Mouse (Mus musculus) left cerebral cortex, adult 11 months (tissue): ENCODE results near the gene Tppp2.

Experiments
- DNase-seq: peaks from one replicate; pipeline ENCODE4 v3.0.0; 2022; ENCODE audit warnings: low spot score

Gene Tppp2

GRCm38 (mm10) chr14:51943336-51943735, 25.1 kb downstream of the Tppp2 start:
- no peak for DNase-seq

- no peak for DNase-seq
Measured at GRCm38 (mm10) chr14:51960316-51960715, 42.1 kb downstream of the Tppp2 start.

DNA sequence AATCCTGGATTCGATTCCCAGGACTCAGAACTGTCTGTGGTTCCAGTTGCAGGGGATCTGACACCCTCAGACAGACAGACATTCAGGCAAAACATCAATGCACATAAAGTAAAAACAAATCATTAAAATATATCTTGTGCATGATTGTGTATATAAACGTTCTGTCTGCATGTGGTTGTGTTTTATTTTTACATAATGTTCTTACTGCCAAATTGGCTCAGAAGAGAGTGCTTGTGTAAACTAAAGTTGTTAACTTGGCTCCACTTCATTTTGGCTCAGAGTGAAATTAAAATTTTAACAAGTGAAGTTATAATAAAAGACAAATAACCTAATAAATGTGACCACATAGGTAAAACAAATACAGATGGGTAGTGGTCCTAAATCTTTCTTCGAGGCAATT, 49.2 kb downstream of the Tppp2 start:
- DNase-seq, result no peak
